Mouse (Mus musculus) G1E (cell line): ENCODE data around the gene Man2a1.

Source experiments
- CTCF ChIP-seq: IDR thresholded peaks from 2 replicates; pipeline ENCODE4 v1.5.1; 2012; ENCODE audit warnings: low read depth, low read length, inconsistent platforms, mixed read lengths
- GATA1 ChIP-seq: IDR thresholded peaks from 2 replicates; pipeline ENCODE4 v1.6.1; 2012; ENCODE audit warnings: borderline replicate concordance, low read length, inconsistent platforms, mixed read lengths
- POLR2AphosphoS5 ChIP-seq: IDR thresholded peaks from 2 replicates; pipeline ENCODE4 v1.6.1; 2012; ENCODE audit warnings: low read depth, low read length, inconsistent platforms; ENCODE audit not compliant: insufficient replicate concordance
- TAL1 ChIP-seq: conservative IDR thresholded peaks from 2 replicates; pipeline ENCODE4 v1.6.1; 2012; ENCODE audit warnings: low read depth, low read length, inconsistent platforms, mixed read lengths

DNA sequence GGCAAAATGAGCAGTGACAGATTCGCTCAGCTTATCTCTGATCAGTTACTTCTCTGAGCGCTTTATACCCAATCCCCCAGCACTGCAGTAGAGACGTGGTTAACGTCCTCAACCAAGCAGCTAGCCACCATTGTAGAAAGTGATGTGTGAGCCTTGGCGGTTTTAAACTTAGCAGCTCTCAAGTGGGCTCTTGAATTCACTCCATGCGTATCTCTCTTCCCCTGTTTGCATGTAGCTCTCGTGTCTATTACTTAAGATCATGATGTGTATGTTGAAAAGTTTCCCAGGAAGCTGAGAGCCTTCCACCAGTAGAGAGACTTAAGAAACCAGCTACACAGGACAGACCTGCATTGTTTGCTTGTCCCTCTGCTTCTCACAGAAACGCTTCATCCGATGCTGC, 46.9 kb downstream of the Man2a1 start:
- TF ChIP-seq TAL1: no peak
- TF ChIP-seq POLR2AphosphoS5: no peak
- TF ChIP-seq CTCF: no peak
- no peak for TF ChIP-seq GATA1
